Mouse (Mus musculus) left cerebral cortex, postnatal 10 days (tissue): ENCODE measurements at regions not wholly inside any gene's neighbourhood (a gene's known extent, or its start where the extent isn't known, plus 50 kb on each side); places are given as distances from the start of the nearest gene placed in this dataset.

Experiments used
- DNase-seq, 2 experiments: peaks; one replicate each; pipeline ENCODE4 v3.0.0; 2021 to 2022; ENCODE audit warnings: low spot score in 2 of 2, mixed read lengths in 1 of 2; ENCODE audit errors: extremely low spot score in 1 of 2
- intact Hi-C: fragments of 180-260 bp; cut with DNase I; formaldehyde crosslinking; loops from one replicate; pipeline ENCODE4 v1.15.1; 2025

DNA sequence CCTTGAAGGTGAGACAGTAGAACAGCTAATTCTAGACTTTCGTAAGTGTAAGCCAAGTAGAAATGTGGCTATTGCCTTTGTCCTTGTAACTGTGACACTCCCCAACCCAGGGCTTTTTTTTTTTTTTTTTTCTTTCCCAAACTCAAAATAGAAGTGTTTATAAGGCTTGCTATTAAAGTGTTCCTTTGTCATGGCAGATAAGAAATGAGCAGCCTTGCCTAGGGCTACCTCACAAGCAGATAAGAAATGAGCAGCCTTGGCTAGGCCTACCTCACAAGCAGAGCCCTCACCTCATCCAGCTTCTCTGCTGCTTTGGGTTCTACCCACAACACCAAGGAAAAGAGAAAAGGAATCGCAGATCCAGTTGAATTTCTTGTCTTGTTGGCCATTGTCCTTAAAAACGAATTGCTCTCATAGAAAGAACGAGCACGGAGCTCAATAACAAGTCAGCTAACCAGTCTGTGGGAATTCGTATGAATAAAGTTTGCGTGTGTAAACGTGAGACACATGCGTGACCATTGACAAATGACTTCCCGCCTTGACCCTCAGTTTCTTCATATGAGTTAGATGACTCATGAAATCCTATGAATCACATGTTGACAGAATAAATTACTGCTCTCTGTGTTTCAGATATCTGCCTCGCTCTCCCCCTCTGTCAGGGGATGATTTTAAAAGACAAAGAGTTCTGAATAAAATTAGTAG, 192.6 kb upstream of the Kbtbd8 start:
- intact Hi-C loops: no loop called here
- no peak for DNase-seq

DNA sequence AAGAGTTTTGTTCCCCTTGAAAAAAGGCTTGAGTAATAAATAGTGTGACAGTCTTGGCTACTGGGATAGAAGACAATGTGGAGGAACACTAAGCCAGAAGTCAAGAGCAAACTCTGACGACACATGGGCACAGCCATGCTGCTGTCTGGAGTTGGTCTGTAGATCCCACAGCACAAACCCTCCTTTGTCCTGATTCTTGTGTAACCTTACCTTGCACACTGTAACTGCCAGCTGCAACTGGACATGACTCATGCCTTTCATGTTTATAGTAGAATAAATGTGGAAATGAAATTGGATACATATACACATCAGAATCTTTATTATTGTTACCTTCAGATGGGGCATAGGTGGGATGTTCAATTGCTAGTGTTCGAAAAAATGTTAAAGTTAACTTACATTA, 195.3 kb upstream of the Kbtbd8 start:
- intact Hi-C loops: no loop called here
- DNase-seq: no peak

DNA sequence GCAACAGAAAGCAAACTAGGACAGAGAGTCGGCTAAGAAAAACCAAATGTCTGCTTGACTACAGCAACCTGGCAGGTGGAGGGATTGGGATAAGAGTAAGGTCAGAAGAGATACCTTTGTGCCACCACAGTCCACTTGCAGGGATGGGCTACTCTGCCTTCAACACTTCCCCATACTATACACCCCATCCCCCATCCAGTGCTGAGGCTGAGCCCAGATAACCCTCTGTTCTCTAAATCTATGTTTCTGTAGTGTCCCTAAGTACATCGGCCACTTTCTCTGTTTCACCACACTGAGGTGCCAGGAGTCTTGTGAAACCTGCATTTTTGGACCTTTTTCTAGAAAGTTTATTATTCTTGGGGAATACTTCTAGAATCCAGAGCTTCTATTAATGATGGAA, 196.3 kb upstream of the Kbtbd8 start:
- DNase-seq: no peak
- intact Hi-C loops: no loop called here

DNA sequence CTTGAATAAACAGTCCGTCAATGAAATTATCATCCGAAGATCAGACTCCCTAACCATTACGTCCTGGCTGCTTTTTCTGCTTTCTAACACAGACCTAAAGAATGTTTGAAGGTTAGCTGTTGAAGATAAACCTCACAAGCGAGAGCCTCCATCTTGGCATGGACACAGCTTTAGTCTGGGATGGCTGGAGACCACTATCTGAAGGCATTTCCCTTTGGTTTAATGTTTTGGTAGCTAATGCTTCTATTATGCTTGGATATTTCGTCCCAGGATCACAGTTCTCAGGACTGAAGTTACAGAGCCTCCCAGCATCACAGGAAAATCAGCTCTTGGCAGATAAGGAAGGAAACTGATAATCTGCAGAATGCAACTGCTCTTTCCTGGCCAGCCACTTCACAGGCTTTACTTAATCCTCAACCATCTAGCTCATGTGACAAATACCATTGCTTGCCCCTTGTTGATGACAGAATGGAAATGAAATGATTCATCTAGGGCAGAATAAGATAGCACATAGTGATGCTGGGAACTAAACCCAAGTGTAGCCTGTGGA, 197.8 kb upstream of the Kbtbd8 start:
- intact Hi-C loops: no loop called here
- DNase-seq: no peak

DNA sequence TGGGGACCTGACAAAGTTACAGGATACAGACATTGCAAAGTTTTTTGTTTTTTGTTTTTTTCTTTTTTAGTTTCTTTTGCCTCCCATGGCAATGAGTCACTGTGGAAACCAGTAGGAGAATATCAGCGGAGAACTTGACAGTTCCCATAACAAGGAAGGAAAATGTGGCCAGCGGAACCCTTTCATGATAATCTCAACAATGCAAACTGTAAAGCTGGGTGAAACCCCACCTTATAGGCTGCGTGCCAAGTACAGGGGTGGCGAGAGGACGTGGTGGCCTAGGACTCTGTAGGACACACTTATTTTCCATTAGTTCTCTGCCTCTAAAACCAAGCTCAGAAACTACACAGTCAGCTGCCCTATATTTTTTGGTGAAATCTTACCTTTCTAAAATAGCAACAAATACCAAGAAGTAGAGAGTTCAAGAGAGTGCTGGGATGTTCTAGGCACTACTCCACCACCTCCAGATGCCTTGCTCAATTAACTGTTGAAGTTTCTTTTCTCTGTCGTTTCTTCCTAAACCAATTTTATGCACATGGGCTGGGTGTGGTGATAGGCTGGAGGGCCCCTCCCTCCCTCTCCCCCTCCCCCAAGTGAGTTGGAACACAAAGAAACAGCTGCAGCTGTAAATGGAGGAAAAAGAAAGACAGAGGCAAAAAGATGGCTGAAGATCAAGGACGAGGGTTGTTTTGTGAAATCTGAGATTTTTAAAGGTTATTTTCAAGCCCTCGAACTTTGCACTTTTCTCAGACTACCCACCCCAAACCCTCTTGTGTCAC, 201.0 kb upstream of the Kbtbd8 start:
- intact Hi-C loops: no loop called here
- peak in 1 of 2 experiments; percentile 76 for DNase-seq

DNA sequence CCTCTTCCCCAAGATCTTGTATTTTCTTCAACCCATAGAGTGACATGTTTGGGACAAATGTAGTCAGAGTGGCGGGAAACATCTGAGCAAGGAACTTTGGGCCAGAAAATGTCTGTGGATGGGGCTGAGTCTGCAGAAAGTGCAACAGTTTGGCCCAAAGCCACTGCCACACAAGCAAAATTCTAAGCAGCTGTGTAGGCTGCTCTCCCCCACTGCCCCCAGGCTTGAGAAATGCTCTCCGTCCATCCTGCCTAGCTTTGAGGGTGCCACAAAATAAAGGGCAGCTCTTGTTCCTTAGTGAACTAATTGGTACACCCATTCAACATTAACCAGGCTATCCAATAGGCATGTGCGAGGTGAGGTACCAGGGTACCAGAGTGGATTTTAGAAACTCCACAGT, 205.2 kb upstream of the Kbtbd8 start:
- DNase-seq: peak in 1 of 2 experiments; percentile 25
- intact Hi-C loops: no loop called here

DNA sequence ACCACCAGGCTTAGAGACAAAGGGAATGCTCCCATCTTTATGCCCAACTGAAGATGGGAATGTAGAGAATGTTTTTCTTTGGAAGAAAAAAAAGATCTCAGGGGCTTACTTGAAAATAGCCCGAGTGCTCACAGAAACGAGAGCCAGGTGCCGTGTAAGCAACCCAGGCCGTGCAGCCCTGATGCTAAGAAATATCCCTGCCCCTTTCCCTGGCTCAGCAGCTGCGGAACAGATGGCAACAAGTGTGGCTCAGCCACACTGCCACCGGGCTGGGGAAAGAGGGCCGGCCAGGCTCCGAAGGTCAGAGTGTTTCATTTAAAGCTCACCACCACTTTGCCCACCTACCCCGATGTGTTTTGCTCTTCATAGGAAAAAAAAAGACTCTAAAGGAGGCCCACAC, 205.7 kb upstream of the Kbtbd8 start:
- peak in 1 of 2 experiments; percentile 18 for DNase-seq
- intact Hi-C loops: no loop called here

DNA sequence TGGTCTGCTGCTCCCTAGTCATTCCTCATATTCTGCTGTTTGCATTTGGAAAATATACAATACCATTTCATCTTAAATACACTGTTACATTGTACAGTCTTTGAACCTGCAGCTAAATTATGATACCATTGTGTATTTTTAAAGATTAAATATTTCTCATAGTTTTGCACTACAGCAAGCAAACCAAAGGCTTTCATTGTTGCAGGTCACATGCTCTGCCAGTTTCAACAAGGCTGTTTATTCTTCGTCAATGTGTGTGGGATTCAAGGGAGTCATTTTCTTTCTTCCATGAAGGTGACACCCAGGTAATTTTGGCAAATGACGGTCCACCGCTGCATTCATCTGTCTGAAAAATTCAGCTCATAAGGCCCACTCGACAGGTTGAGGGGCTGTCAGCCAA, 200.9 kb upstream of the Lrig1 start:
- no peak for DNase-seq
- intact Hi-C loops: no loop called here

DNA sequence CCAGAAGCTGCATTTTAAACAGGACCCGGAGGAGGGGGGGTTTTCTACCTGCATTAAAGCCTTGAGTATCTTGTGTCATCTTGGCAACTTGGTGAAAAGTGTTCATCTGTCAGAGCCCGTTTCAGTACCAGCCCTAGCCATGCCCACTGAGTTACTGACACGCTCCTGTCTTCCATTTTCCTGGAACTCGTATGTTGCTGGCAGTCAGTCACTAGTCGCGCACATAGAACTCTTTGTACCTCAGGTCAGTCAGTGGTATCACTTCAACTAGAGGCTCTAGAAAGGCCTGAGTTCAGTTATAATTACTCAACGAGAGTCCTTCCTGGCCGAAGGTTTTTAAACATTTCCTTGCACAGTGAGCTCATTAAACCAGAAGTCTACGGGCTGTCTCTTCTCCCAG, 198.9 kb upstream of the Lrig1 start:
- DNase-seq: no peak

DNA sequence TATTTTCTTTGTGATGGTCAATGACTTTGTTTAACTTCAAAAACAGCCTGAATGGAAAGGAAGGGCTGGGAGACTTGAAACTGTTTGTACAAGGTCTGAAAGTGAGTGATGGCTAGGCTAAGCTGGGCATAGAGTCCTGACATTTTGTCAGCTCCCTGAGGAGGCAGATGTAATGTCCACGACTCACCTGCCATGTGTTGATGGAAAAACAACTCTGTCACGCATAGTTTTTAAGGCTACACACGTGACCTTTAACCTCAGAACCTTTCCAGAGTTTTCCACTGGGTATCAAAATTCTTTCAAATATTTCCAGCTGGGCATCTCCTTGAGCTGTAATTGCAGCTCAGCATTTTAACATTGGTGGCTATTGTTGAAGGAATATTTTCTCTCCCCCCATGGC, 190.2 kb upstream of the Lrig1 start:
- intact Hi-C loops: no loop called here

More for the DNA sequence above, 198.9 kb upstream of the Lrig1 start:
- intact Hi-C loops: no loop called here

DNA sequence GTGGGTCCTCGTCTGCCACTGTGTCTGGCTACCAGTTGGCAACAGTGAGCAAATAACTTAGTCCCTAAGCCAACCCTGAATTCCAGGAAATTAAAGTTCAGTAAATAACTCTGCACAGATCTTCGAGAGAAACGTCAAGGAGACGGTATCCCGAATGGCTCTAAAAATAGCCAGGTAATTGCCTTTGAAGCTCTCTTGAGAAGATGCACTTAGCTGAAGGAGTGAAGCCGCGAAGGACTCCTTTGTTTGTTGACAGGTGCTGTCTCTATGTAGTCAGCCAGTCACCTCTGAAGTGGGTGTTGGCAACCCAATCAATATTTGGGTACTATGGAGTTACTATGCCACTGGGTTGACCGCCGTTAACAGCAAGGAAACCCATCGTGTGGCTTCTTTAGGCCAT, 189.3 kb upstream of the Lrig1 start:
- no peak for DNase-seq
- intact Hi-C loops: no loop called here

More for the DNA sequence above, 190.2 kb upstream of the Lrig1 start:
- DNase-seq: no peak

DNA sequence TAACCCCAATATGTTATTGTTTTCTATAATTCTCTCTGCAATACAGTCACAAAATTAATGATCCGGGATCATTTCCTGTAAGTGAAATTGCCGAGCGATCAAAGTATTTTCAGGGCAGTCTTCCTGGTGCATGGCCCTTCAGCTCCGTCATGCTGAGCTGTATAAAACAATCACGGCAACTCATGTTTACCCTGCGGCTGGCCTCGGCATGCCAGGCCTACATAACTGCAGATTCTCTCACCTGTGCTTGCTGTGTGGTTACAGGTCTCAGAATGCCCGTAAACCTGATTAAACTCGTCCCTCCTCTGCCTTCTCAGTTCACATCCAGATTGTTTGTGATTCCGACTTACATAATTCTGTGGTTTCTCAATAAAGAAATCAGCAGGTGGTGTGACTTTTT, 181.2 kb upstream of the Lrig1 start:
- DNase-seq: no peak
- intact Hi-C loops: no loop called here

DNA sequence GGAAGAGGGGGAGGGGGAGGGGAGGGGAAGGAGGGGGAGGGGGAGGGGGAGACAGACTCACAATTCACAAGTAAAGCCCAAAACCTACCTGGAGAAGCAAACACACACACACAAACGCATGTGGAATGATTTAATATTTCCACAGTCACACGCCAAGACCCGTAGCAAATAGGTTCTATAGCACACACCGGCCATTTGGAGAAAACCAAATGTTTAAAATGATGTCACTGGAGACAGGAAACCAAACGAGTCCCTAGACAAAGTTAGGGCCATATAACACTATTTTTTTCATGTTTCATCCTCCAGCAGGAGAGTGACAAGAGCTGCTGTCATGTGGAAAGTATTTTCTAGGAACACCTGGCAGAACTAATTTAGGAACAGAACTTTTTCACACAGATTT, 175.9 kb upstream of the Lrig1 start:
- intact Hi-C loops: no loop called here
- DNase-seq: no peak

DNA sequence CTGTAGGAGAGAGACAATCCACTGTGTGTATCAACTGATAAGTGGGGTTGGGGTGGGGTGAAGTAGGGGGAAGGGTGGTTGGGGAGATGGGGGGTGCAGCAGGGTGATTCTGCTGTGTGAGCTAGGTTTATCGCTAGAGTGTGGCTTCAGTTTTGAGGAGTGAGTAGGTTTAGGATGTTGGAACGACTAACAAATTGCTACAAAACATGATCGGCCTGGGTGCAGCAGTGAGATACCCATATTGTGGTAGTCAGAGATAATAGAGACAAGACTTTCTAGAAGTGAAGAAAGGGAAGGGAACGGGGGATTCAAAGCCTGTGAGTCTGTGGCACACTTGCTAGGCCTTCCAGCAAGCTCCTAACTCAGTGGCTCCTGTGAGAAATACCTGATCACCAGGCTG, 175.1 kb upstream of the Lrig1 start:
- intact Hi-C loops: no loop called here
- DNase-seq: no peak

DNA sequence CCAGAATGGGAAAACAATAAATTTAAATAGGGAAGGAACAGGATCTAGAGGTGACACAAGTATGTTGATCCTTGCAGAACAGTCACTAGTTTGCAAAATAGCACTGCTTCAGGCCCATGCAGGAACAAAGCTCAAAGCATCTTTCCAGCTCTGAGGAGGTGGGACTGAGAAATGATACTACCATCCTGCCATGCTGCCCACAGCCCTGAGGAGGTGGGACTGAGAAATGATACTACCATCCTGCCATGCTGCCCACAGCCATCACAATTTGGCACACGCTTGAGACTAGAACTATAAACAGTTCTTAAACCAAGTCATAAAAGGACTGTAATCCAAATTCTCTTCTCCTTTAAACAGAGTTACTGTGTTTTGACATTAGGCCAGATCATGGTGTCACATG, 174.5 kb upstream of the Lrig1 start:
- DNase-seq: no peak
- intact Hi-C loops: no loop called here

DNA sequence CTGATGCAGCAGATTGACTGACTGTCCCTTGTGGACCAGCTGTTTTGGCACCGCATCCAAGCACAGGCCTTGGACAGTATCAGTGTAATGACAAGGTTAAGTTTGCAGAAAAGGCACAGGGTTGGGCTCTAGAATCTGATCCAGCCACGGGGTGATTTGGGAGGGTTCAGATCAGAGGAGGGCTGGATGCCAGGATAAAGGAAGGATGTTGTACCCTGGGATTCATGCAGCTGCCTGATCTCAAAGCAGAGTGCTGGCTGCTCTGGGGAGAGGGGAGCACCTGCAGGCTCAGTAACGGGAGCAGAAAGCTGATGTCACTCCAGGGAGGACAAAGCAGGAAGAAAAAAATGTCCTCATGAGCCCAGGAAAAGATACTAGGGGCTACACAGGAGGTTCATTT, 168.0 kb upstream of the Lrig1 start:
- peak in 1 of 2 experiments; percentile 22 for DNase-seq
- intact Hi-C loops: no loop called here

DNA sequence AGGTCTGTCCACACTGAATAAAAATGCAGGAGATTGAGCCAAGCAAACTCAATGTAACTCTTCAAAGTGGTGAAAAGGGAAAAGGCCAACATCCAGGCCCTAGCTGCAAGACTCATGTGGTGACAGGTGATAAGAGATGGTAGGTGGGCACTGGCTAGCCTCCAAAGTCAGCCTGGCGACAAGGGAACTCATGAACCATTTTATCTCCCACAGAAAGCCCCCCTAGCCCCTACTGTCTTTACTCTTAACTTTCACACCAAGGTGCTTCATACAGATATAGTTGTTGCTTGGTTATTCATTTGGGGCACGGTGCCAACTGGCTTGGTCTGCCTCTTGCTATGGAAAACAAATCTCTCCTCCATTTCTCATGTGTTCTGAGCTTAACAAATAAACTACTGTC, 165.5 kb upstream of the Lrig1 start:
- DNase-seq: no peak
- intact Hi-C loops: no loop called here

DNA sequence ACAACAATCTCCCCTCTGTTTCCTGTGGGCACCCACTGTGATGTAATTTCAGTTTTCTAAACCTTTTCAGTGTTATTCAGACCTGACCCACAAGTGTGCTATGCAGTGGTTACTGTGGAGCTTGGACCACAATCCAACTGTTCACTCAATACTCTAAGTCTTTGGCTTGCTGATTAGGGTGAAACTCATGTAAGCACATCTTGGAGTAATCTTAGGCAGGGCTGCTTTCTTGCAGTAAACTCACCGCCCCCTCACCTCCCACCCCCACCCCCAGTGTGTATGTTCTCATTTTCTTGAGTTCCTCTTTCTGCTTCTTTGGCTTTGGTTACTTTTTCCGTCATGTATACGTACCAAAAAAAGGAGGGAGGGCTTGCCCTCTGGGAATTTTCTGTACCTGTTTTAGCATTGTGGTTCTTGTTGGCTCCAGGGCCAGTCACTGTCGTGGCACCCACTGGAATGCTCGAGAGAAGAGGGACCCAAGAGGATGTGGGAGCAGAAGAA, 158.2 kb upstream of the Lrig1 start:
- no peak for DNase-seq
- intact Hi-C loops: no loop called here

DNA sequence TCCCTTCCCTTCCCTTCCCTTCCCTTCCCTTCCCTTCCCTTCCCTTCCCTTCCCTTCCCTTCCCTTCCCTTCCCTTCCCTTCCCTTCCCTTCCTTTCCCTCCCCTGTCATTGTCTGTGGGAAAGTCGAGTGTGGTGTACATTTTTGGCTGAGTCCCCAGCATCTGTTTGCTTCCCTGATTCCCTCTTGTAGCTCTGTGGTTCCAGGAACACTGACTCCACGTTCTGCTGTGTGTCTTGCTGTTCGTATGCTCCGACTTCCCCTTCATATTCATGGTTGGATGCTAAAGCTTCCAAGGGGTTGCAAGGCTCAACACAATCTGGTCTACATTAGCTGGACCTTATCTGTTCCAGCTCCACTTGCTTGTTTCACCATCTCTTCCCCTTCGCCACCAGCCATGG, 150.2 kb upstream of the Lrig1 start:
- DNase-seq: no peak
- intact Hi-C loops: no loop called here

DNA sequence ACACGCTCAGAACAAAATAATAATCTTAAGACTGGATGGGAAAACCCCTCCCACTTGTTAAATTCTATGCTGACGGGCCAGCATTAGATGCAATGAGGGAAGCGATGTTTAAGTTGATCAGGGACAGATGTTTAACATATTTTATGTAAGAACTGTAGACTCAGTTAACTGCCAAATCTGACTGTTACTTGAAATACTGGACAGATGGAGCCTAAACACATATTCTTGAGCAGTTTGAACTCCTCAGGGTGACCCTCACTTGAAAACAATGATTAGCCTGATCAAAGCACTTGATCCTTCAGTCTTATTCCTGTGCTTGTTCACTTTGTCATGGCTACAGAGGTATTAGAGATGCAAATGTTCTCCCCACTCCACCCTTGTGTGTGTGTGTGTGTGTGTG, 149.6 kb upstream of the Lrig1 start:
- no peak for DNase-seq
- intact Hi-C loops: no loop called here
